Mouse (Mus musculus): ENCODE data around the gene Klhdc8a. TPM values are rescaled to one million over a fixed set of nuclear protein-coding genes. Genes with fewer than 3 reads are reported as not detected.

Gene Klhdc8a
- 0.92 TPM for polyA plus RNA-seq (2015; fragmentation: Illumina TruSeq; extraction: RNeasy Lipid Tissue Mini Kit (QIAGEN cat#74804); ENCODE audit: insufficient read depth, low read depth, low replicate concordance)

DNA sequence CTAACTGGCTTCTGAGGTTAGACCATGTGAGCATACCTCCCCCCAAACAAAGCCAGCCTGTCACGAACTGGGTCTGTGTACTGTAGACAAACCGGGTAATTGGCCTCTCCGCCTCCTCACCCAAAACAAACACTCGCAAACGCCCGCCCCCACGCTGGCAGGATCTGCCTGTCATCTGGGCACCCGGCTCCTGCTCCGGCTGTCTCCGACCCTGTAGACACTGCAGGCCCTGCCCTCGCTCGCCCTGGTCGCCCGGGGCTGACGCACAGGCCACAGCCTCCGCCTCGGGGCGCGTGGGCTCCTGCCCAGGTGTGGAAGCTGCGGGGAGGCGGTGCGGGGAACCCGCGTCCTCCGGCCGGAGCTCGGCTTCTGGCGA, at the start of gene Klhdc8a:
Gene Klhdc8a (plus strand): TSS at position 202 of the 376 bp plus-strand sequence.

DNA sequence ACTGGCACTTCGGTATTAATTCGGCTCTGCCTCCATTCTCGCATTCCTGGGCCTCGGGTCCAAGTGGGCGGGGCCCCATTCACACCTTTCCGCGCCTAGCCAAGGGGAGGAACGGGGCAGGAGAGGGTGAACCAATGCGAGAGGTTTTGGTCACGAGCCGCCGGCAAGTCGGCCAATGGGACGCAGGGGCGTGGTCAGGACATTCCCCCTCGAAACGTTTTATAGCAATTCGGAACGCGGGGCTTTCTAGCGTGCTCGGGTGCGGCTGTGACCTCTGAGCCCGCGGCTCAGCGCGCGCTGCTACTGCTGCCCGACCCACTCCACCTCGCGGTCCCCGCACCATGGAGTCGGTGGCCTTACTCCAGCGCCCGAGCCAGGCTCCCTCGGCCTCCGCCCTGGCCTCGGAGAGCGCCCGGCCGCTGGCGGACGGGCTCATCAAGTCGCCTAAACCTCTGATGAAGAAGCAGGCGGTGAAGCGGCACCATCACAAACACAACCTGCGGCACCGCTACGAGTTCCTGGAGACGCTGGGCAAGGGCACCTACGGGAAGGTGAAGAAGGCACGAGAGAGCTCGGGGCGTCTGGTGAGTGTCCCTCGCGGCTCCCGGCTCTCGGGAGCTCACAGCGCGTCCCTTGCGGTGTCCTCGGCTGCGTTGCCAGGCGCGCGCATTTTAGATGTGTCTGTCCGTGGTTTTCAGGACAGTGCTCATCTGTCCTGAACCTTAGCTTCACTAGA, 17.6 kb downstream of the Klhdc8a start, which contains the start of gene Nuak2:
Gene Nuak2 (plus strand): TSS at position 238 of the 736 bp plus-strand sequence.

Other genes starting within 250 kb of the Klhdc8a start
- 2.4 TPM for gene Mfsd4a, start 230.6 kb upstream of the Klhdc8a start, polyA plus RNA-seq (2015; fragmentation: Illumina TruSeq; extraction: RNeasy Lipid Tissue Mini Kit (QIAGEN cat#74804); ENCODE audit: insufficient read depth, low read depth, low replicate concordance)
- 9.9 TPM for gene Cdk18, start 158.9 kb upstream of the Klhdc8a start, polyA plus RNA-seq (2015; fragmentation: Illumina TruSeq; extraction: RNeasy Lipid Tissue Mini Kit (QIAGEN cat#74804); ENCODE audit: insufficient read depth, low read depth, low replicate concordance)
- gene Lemd1, start 107.2 kb upstream of the Klhdc8a start, polyA plus RNA-seq (2015; fragmentation: Illumina TruSeq; extraction: RNeasy Lipid Tissue Mini Kit (QIAGEN cat#74804); ENCODE audit: insufficient read depth, low read depth, low replicate concordance), result not detected
- gene AC124108.1, start 107.2 kb upstream of the Klhdc8a start, polyA plus RNA-seq (2015; fragmentation: Illumina TruSeq; extraction: RNeasy Lipid Tissue Mini Kit (QIAGEN cat#74804); ENCODE audit: insufficient read depth, low read depth, low replicate concordance), result not detected
- gene Gm10188, start 68.9 kb upstream of the Klhdc8a start, polyA plus RNA-seq (2015; fragmentation: Illumina TruSeq; extraction: RNeasy Lipid Tissue Mini Kit (QIAGEN cat#74804); ENCODE audit: insufficient read depth, low read depth, low replicate concordance), result not detected
- 1.7 TPM for gene Nuak2, start 17.5 kb downstream of the Klhdc8a start, polyA plus RNA-seq (2015; fragmentation: Illumina TruSeq; extraction: RNeasy Lipid Tissue Mini Kit (QIAGEN cat#74804); ENCODE audit: insufficient read depth, low read depth, low replicate concordance)
- gene Tmcc2, start 92.7 kb downstream of the Klhdc8a start, polyA plus RNA-seq (2015; fragmentation: Illumina TruSeq; extraction: RNeasy Lipid Tissue Mini Kit (QIAGEN cat#74804); ENCODE audit: insufficient read depth, low read depth, low replicate concordance), result 6.9 TPM
- gene Dstyk, start 118.9 kb downstream of the Klhdc8a start, polyA plus RNA-seq (2015; fragmentation: Illumina TruSeq; extraction: RNeasy Lipid Tissue Mini Kit (QIAGEN cat#74804); ENCODE audit: insufficient read depth, low read depth, low replicate concordance), result 3.6 TPM
- 8.9 TPM for gene Rbbp5, start 178.7 kb downstream of the Klhdc8a start, polyA plus RNA-seq (2015; fragmentation: Illumina TruSeq; extraction: RNeasy Lipid Tissue Mini Kit (QIAGEN cat#74804); ENCODE audit: insufficient read depth, low read depth, low replicate concordance)
- gene Tmem81, start 207.6 kb downstream of the Klhdc8a start, polyA plus RNA-seq (2015; fragmentation: Illumina TruSeq; extraction: RNeasy Lipid Tissue Mini Kit (QIAGEN cat#74804); ENCODE audit: insufficient read depth, low read depth, low replicate concordance), result 3.6 TPM
- not detected for gene Cntn2, start 244.6 kb downstream of the Klhdc8a start, polyA plus RNA-seq (2015; fragmentation: Illumina TruSeq; extraction: RNeasy Lipid Tissue Mini Kit (QIAGEN cat#74804); ENCODE audit: insufficient read depth, low read depth, low replicate concordance)

Measured in pancreas, adult 10 weeks (tissue).